Mouse (Mus musculus) ES-Bruce4 (cell line): ENCODE data around the gene Slc25a33. TPM values are rescaled to one million over a fixed set of nuclear protein-coding genes. Genes with fewer than 3 reads are reported as not detected.
"Not testable (repeated sequence)": the region's sequence is repeated elsewhere in the genome, so short reads cannot be mapped to it uniquely, and the experiment has no call there.

Source experiments
- H3K27ac ChIP-seq: 2 replicates; pipeline ENCODE4 v1.5.1; 2012; ENCODE audit warnings: low read length, inconsistent platforms; ENCODE audit not compliant: insufficient read depth
- H3K27me3 ChIP-seq: 2 replicates; pipeline ENCODE4 v1.6.1; 2012; ENCODE audit warnings: mild to moderate bottlenecking, low read length, inconsistent platforms; ENCODE audit not compliant: control insufficient read depth, poor library complexity, insufficient read depth, severe bottlenecking
- H3K36me3 ChIP-seq: 2 replicates; pipeline ENCODE4 v1.6.1; 2012; ENCODE audit warnings: inconsistent platforms, mild to moderate bottlenecking, low read length, moderate library complexity; ENCODE audit not compliant: control insufficient read depth, poor library complexity, insufficient read depth, severe bottlenecking
- H3K4me1 ChIP-seq: one replicate; pipeline ENCODE4 v1.8.1; 2011; ENCODE audit warnings: low read length; ENCODE audit not compliant: control insufficient read depth, insufficient read depth
- H3K4me3 ChIP-seq: 2 replicates; pipeline ENCODE4 v1.5.1; 2011; ENCODE audit warnings: low read depth, mild to moderate bottlenecking, low read length
- H3K9ac ChIP-seq: 2 replicates; pipeline ENCODE4 v1.6.1; 2012; ENCODE audit warnings: low read depth, mild to moderate bottlenecking, inconsistent platforms; ENCODE audit not compliant: poor library complexity, severe bottlenecking
- H3K9me3 ChIP-seq: replicated peaks from 2 replicates; pipeline ENCODE4 v1.6.1; 2012; ENCODE audit warnings: mild to moderate bottlenecking, low read length, inconsistent platforms; ENCODE audit not compliant: control insufficient read depth, poor library complexity, insufficient read depth, severe bottlenecking
- CTCF ChIP-seq: IDR thresholded peaks from one replicate; pipeline ENCODE4 v1.8.1; 2011; ENCODE audit warnings: low read depth, low read length
- EP300 ChIP-seq: IDR thresholded peaks from 2 replicates; pipeline ENCODE4 v1.6.1; 2011; ENCODE audit warnings: low read depth, low read length; ENCODE audit not compliant: insufficient read depth
- POLR2A ChIP-seq: IDR thresholded peaks from one replicate; pipeline ENCODE4 v1.8.1; 2011; ENCODE audit warnings: low read length; ENCODE audit not compliant: insufficient read depth
- polyA plus RNA-seq: library from polyadenylated mRNA; stranded (reverse); fragments of >200 nt; gene quantifications from 2 replicates; pipeline ENCODE4 v1.2.4, GENCODE M21; 2011; ENCODE audit warnings: low read depth; ENCODE audit not compliant: missing spikeins, insufficient read depth, insufficient read length

Slc25a33 gene
- polyA plus RNA-seq, 1 experiment, result 11.9 TPM

GRCm38 (mm10) chr4:149815586-149815985 is 41.5 kb upstream of the Slc25a33 start:
- no peak overlapping the region for H3K27ac ChIP-seq
- H3K36me3 ChIP-seq, result no peaks in the 10 kb centered on the region
- H3K4me3 ChIP-seq, result no peak overlapping the region
- H3K9me3 ChIP-seq, result no peaks in the 10 kb centered on the region
- no peaks in the 10 kb centered on the region for H3K4me1 ChIP-seq
- no peak overlapping the region for H3K9ac ChIP-seq
- TF ChIP-seq POLR2A, result no peak
- TF ChIP-seq EP300, result no peak
- TF ChIP-seq CTCF, result no peak
- no peaks in the 10 kb centered on the region for H3K27me3 ChIP-seq

GRCm38 (mm10) chr4:149813409-149814184 is 39.5 kb upstream of the Slc25a33 start:
- H3K27ac ChIP-seq, result no peak overlapping the region
- no peak overlapping the region for H3K9ac ChIP-seq
- no peaks in the 10 kb centered on the region for H3K9me3 ChIP-seq
- H3K27me3 ChIP-seq, result no peaks in the 10 kb centered on the region
- H3K36me3 ChIP-seq, result no peaks in the 10 kb centered on the region
- TF ChIP-seq POLR2A (no peak), CTCF (no peak), EP300 (no peak)
- no peak overlapping the region for H3K4me3 ChIP-seq
- no peaks in the 10 kb centered on the region for H3K4me1 ChIP-seq

- not testable (repeated sequence) for H3K27me3 ChIP-seq, H3K9me3 ChIP-seq, H3K4me3 ChIP-seq, H3K27ac ChIP-seq, H3K9ac ChIP-seq, H3K36me3 ChIP-seq, H3K4me1 ChIP-seq
Observed at GRCm38 (mm10) chr4:149810372-149810771, 36.3 kb upstream of the Slc25a33 start.

- no peaks in the 10 kb centered on the region for H3K36me3 ChIP-seq
- H3K4me1 ChIP-seq, result peaks cover 2% of the 10 kb centered on the region
- H3K9me3 ChIP-seq, result no peaks in the 10 kb centered on the region
- no peak overlapping the region for H3K27ac ChIP-seq
- no peaks in the 10 kb centered on the region for H3K27me3 ChIP-seq
- TF ChIP-seq EP300 (no peak), POLR2A (no peak), CTCF (no peak)
- H3K4me3 ChIP-seq, result peak overlapping the region; percentile 22
- H3K9ac ChIP-seq, result no peak overlapping the region
Observed at GRCm38 (mm10) chr4:149808584-149809227, 34.6 kb upstream of the Slc25a33 start.

- H3K27ac ChIP-seq, result no peak overlapping the region
- no peaks in the 10 kb centered on the region for H3K27me3 ChIP-seq
- H3K9me3 ChIP-seq, result no peaks in the 10 kb centered on the region
- TF ChIP-seq EP300 (no peak), CTCF (no peak), POLR2A (no peak)
- H3K4me3 ChIP-seq, result peak overlapping the region; percentile 22
- no peaks in the 10 kb centered on the region for H3K36me3 ChIP-seq
- peaks cover 2% of the 10 kb centered on the region for H3K4me1 ChIP-seq
- H3K9ac ChIP-seq, result no peak overlapping the region
Observed at GRCm38 (mm10) chr4:149808060-149808567, 34.0 kb upstream of the Slc25a33 start.

GRCm38 (mm10) chr4:149806699-149807381 is 32.8 kb upstream of the Slc25a33 start:
- Histone ChIP-seq H3K9me3 (no peaks in the 10 kb centered on the region), H3K27ac (no peak overlapping the region), H3K27me3 (no peaks in the 10 kb centered on the region), H3K36me3 (no peaks in the 10 kb centered on the region), H3K4me1 (peaks cover 2% of the 10 kb centered on the region), H3K4me3 (no peak overlapping the region), H3K9ac (no peak overlapping the region)
- no peak for TF ChIP-seq EP300
- TF ChIP-seq POLR2A, result no peak
- peak; percentile 92 for TF ChIP-seq CTCF
